Mouse (Mus musculus) c-Kit-positive CD71-positive TER-119-positive erythroid progenitor cells, embryonic 14.5 days (primary cell): ENCODE data around the gene Lmntd1.

Source experiments
- DNase-seq: peaks from one replicate; pipeline ENCODE4 v3.0.0-alpha.2; 2013; ENCODE audit warnings: low spot score

Lmntd1 gene

DNA sequence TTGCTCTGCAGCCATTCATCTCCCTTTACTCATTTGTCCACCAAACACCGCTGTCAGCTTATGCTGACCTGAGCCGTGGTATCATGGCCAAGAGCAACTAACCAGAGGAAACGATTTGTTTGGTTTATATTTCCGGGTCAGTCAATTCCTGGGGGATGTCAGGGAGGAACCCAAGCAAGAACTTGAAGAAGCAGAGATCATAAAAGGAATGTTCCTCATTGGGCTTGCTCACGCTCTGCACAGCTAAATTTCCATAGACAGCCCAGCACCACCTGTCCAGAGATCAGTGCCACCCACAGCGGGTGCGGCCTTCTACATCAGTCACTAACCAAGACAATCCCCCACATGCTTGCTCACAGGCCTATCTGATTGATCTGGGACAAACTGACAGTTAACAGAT is at the start of gene Lmntd1:
TSS of gene Lmntd1 (minus strand) at position 101 of the 400 bp plus-strand sequence.
- no peak for DNase-seq

DNA sequence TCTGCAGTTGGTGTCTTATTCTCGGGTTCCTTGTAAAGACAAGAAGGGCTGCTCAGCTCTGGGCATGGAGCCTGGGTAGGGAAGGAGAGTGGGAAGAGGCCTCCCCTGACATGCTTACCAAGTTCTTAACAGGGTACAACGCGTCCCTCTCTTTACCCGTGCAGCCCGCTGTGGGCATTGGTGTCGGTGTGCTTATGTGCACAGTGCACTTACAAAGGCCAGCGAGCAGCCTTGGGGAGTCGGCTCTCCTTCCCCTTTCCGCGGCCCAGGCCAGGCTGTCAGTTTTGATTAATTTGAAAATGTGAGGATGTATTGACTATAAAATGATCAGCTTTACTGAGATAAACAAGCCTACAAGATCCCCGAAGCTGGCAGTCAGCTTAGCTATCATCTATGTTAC is 46.8 kb upstream of the Lmntd1 start:
- no peak for DNase-seq

DNA sequence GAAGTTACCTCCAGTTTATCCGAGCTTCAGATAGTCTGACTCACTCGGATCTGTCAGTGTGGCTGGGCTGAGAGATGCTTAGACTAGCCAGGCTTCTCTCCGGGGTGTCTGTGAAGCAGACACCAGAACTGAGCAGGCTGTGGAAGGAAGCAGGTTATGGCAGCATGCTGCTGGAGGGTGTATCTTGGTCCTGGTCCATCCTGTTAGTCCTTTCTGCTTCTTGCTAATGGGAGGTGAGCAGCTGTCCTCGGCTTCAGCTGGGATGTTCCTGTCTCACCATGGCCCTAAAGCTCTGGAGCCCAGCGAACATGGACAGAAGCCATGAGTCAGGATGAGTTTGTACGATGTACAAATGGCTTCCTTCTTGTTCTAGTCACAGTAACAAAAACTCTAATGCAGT is 45.0 kb upstream of the Lmntd1 start:
- DNase-seq = no peak

DNA sequence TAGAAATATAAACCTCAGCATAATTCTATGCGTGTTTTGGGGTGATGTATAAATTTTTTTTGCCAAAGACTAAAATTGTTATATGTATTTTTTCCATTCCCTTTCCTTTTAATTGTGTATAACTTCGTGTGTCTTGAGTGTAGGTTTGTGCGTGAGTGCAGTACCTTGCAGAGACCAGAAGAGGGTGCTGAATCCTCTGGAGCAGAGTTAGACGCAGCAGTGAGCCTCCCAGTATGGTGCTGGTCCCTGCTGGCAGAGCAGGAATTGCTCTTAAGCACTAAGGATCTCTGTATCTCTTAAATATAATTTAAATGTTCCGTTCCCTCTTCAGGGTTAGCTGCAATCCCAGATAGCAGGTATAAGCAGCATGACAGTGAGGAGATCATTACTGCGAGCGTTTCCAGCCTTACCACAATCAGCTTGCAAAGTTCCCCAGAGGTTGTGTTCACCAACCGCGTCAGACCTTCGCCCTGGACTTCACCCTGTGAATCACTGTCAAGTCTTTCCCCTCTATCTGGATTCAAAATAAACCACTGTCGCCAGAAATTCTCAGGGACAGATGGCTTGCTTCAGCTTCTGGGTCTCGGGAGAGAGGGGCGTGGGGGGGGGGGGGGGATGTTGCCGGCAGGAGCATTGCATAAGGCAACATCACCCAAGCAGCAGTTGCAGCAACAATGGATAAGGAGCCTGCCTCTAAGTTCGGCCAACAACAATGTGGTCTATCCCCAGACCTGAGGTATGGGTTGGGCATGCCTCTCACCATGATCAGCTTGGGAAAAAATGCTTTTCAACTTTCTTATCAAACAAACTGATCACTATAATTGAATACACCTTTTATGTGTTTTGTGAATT is 42.8 kb upstream of the Lmntd1 start:
- DNase-seq = no peak

DNA sequence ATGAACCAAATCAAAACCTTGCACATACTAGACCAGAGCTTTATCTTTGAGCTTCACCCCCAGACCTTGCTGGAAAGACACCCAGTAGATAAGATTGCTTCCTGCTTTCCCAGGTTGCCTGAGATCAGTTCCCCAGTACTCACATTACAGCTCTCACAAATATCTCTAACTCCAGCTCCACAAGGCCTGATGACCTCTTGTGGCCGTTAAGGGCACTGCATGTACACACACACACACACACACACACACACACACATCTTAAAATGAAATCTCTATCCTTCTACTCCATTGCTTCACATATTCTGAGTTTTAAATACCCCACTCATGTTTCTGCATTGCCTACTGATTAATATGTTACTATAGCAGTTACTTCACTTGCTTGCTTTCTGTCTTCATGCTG is 41.6 kb upstream of the Lmntd1 start:
- no peak for DNase-seq

DNA sequence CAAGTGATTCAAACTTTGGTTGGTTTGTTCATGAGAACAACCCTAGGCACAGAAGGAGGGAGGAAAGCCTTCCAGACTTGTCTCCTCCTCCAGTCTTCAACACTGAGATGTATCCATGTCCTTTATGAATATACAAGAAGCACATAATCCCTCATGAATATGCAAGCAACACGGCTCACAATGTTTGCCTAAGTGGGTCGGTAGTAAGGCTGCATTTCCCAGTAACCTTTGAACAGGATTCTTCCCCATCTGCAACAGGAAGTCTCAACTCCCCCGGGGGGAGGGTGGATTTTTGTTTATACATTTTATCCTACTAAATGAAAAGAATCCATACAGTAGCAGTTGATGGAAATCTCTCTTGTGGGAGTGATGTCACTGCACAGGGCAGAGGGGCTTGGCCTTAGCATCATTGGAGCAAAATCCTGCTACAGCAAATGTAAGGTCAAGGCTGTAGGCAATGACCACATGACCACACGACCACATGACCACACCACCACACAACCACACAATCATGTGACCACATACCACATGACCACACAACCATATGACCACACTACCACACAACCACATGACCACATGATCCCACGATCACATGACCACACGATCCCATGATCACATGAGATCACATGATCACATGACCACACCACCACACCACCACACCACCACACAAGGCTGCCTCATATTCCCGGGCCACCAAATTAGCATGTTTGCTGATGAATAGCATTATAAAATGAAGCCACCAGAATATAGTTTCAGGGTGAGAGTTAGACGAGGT is 40.1 kb upstream of the Lmntd1 start:
- no peak for DNase-seq

DNA sequence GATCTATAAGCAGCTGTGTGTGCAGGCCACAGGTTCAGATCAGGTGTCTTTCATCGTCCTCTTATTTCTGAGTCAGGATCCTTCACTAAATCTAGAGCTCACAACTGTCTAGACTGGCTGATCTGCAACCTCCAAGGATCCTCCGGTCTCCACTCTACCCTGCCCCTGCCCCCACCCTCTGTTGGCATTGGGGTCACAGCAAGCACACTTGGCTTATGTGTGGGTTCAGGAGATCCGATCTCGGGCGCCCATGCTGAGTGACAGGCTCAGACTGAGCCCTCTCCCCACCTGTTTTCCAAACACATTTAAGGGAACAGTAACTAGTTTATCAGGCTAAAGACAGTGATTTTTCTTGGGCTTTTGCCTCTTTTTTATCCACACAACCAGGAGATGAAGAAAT is 39.5 kb upstream of the Lmntd1 start:
- no peak for DNase-seq

DNA sequence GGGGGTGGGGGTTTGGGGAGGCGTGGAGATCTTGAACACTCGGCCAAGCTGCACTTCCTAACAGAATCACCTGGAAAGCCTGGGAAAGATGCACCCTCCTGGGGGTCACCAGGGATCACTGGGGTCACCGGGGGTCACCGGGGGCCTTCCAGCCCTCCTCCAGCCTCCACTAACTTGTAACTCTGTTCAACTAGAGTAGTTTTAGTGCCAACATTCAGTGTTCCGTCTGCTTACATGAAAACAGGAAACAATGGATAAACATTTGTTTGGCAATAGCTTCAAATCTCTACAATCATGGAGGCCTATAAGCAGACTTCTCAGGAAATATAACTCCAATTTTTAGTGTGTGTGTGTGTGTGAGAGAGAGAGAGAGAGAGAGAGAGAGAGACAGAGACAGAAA is 38.9 kb upstream of the Lmntd1 start:
- no peak for DNase-seq

DNA sequence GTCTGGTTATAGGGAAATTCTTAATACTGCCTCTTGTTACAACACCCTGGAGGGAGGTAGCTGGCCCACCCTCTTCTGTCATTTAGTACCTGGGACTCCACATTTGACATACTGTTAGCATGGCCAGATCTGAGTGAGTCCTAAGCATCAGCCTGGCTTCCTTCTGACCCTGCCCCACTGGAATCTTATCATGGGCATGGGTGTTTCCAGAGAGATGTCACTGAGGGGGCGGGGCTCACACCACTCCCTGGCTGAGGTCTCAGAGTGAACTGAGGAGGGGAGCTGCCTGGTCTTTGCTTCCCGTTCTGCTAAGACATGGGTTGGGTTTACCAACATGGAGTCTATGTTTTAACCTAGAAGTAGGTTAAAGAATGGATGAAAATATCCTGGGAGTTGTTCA is 37.9 kb upstream of the Lmntd1 start:
- DNase-seq = no peak

DNA sequence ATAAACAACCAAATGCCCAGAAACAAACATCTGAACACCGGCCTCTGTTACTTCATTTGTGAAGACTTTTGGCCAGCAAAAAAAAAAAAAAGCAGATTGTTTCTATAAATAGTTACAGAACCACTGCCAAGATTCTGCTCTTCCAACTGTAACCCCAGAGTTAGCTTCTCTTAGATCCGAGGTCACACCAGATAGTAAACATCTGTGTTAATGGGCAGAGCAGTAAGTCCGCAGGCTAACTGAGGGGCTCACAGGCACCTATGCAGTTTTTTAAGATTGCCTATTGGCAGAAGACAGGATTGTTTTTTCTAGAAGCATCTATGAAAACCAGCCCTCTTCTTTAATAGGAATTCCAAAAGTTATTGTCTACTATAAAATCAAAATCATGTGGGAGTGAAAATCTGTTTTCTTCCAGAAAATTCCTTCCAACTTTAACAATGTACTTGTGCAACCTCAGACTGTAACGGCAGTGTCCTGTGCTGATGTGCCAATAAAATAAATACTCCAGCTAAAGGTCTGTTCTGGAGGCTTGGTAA is 26.9 kb upstream of the Lmntd1 start:
- DNase-seq = no peak

DNA sequence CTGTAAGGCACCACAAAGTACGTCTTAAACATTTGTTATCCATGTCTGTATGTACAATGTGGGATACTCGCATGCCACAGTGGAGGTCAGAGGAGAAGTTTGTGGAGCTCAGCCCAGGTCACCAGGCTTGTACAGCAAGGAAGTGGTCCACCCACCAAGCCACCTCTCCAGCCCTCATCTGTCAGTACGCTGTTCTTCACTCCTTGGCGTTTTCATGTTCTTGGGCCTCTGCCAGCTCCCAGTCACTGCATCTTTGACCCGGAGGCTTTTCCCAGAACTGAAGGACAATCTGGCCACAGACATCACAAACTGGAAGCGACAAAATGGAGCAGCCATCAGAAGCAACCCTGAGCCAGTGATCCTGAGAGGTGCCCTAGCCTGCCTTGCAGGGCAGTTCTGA is 24.1 kb upstream of the Lmntd1 start:
- DNase-seq = no peak

DNA sequence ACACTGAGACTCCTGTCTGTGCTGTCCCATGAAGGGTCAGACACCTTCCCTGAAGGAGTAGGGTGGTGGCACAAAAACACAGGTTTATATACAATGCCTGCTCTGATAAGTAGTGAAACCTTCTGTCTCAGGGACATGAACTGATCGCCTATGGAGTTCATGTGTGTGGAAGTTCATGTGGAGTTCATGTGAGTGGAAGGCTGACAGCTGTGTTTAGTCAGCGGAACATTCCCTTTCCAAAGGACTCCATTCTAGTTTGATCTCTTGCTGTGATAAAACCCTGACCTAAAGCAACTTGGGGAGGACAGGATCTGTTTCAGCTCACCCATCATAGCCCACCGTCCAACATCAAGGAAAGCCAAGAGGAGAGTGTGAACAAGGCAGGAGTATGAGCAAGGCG is 22.6 kb upstream of the Lmntd1 start:
- DNase-seq = no peak

DNA sequence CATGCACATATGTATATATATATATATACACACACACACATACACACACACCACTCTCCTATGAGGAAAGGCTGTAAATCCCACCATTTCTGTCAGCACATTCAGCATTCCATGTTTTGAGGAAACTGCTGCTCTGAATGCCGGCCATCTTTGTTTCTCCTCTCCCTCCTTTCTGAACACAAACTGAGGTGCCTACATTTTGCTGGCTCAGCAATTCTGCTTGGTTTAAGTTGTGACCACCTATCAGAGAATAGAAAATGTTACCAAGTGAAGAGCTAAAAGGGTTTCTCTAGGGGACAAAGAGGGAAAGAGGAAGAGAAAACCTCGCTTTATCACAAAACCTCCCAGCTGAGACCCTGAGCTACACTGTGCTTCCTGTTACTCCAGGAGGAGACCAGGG is 20.3 kb upstream of the Lmntd1 start:
- no peak for DNase-seq

DNA sequence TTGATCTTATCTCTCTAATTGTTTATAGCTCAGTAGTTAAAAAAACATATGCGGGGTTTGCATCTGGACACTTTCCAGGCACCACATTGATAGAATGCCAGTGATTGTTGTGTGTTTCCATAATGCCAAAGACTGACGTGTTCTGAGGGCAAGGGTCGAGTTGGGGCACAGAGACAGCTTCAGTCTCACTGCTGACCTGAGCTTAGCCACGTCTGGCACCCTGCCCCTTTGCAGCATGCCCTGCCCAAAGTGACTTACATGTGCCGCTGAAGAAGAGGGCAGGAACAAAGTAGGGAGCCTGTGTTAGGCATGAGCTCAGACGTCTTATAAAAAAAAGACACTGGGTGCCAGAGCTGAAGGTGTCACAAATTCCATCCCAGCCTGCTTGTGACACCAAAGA is 16.1 kb upstream of the Lmntd1 start:
- DNase-seq = no peak

DNA sequence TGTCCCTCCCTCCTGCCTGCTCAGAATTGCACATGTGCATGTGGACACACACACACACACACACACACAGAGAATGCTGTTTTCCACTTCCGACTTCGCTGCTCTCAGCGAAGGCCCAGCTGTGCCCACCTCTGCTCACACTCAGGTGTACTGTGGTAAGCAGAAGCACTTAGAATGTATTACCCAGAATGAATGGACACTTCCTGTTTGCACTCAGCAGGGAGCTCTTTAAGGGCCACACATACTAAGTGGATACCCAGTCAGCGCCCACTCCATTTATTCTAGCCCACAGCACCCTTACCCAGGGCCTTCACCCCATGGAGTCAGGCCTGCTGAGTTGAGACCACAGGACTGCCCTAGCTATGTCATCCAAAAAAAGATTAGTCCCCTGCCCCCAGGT is 9.0 kb upstream of the Lmntd1 start:
- DNase-seq = no peak

DNA sequence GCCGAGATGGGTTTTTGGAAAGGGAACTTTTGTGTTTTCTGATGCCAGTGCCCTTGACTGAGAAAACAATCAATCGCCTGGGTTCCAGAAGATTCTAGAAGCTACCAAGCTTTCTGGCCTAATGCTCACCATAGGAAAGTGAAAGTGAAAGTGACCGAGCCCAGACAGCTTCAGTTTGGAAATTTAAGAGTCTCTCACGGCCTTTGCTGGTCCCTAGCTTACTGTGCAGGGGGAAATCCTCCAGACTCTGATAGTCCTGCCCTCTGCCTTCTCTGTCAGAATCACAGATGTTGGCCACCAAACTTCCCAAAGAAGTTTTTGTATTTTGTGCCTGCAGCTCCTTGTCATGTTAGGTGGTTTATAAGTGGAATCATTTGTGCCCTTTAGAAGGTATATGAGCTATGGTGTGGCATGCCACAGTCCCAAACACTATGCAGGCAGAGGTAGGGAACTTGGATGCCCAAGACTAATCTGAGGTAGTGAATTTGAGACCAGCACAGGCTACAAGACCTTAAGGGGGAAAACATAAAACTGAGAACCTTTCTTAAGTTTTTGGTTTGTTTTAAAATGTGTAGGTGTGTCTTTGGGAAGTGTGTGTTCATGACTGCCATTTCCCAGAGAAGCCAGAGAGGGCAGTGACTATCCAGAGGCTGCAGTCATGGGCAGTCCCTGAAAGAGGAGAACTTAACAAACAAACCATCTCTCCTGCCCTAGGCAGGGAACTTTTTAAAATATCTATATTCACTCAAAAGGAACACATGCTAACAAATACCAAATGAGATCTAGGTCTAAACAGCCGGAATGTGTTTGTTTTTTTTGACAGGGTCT is 2.5 kb upstream of the Lmntd1 start:
- DNase-seq = no peak

DNA sequence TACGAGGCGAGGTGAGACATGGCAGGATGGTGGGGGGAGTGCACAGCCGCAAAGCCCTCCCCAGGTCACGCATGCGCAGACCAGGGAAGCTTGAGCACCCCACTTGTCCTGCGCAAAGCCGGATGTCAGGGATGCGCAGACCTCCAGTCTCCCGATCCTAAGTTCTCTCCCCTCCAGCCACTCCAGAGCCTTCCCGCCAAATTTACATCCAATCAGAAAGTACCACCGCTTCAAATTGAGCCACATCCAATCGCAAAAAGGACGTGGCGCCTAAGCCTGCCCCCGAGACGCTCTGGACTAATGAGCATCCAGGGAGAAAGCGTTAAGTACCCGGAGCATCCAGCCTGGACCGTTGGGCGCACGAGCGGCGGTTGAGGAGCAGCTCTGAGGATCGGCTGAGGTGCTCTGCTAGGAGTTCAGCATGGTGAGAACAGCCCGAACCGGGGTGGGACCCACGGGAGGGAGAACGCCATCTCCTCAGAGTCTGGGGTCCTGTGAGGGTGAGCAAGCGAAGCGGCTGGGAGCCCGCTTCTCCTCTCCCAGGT is 1.6 kb upstream of the Lmntd1 start, which contains the start of gene Tuba3b:
TSS of gene Tuba3b (plus strand) at position 92 of the 545 bp plus-strand sequence.
- no peak for DNase-seq

DNA sequence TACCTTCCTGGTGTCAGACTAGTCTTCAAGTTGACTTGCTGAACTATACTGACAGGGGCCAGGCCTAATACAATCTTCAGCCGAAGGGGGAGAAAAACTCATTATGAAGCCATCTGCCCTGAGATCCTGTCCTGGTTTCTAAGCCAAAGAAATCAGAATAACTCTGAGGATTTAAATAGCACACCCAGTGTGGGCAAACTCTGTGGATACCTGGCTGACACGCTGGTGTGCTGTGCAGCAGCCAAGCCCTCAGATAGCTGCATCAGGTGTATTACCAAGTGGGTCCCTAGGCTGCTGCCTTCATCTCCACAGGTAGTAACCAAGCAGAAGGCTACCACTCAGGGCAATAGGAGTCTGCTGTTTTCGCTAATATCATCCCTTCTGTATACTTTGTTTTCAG is 1.5 kb downstream of the Lmntd1 start:
- DNase-seq = no peak

DNA sequence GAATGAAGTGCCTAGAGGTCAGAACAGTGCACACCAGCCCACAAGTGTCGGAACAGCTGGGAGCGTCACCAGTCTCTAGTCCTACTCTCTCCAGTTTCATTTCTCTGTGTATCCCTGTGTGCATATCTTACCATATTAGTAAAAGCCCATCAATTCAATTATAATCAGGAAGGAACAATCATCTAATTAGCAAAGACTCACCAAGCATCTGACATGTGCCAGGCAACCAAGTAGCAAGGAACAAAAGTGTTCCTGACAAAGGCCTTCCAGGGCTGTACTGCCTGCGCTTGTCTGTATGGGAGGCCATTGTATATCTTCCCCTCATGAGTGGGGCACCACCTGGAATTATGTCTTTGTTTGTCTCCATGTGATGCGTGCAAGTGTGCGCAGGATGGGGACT is 3.2 kb downstream of the Lmntd1 start:
- no peak for DNase-seq

DNA sequence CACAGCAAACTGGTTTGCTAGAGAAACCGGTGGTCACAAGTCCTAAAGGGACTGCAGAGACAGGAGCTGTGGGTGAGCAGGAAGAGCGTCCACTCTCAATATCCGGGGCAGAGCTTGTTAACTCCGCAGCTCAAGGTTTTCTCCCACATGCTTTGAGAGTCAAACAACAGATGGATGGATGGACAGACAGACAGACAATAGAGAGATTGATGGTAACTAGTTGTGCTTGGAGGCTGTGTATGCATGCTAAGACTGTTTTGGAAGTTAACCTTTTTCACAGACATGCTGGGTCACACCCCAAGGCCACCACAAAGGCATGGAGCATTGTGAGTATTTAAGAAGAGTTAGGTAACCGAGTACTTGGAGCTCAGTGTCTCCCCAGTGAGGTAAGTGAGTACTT is 5.4 kb downstream of the Lmntd1 start:
- no peak for DNase-seq

DNA sequence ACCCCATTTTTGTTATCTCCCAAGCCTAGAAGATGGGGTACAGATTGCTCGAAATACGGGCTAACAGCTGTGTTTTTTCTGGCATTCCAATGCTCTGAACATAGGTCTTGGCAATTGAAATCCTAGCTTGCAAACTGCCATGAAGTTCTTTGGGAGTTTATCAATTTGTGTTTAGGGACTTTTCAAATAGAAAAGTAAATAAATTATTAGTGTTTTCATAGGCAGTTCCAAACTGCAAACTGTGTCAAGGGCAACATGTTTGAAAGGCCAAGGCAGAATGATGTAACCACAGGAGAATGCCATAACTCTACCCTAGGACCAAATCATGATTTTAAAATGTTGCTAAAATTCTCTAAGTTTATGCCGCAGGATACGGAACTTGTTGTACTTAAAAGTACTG is 6.4 kb downstream of the Lmntd1 start:
- DNase-seq = no peak

DNA sequence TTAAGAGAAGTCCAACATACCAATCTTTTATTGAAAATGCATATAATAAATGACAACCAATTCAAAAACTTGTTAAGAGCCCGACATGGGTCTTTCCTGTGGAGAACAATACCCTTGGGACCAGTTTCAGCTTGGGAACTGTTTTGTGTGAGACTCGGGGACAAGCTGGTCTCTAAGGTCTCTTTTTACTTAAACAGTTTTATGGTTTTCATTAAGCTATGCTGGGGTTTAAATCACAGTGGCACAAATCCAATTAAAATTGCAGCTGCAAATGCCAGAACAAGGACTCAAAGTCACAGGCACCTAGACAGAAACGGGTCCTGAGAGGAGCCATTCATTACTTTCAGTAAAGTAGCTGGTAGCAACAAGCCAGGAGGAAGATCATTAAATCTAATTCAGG is 8.9 kb downstream of the Lmntd1 start:
- no peak for DNase-seq
